Mouse (Mus musculus): ENCODE measurements at regions not wholly inside any gene's neighbourhood (a gene's known extent, or its start where the extent isn't known, plus 50 kb on each side); places are given as distances from the start of the nearest gene placed in this dataset.

DNA sequence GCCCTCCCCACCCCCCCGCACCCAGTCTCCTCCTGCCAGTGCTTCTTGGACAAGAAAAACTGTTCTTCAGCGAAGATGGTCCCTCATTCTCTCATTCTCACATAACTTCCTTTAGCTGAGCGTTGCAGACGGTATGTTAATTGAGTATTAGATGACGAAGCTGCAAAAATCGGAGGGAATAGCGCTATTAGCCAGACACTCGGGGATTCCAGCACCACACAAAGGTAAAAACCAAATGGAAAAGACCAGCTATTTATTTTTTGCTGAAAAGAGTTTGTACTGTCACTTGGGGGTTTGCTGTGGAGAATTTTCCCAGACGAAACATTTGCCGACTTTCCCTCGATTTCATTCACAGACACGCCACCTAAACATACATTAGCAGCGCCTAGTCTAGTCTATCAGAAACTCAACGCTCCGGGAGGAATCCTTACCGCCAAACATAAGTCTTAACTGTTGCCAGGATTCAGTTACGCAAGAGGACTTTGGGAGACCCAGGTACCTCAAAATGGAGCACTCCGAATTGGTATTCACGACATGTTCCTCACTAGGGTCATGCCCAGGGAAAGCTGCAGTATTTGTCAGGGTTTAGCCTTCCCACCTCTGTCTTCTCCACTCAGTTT lies 178.4 kb upstream of the Lrig3 start:
- Histone ChIP-seq H3K4me1 (ENCODE audit: control insufficient read depth, insufficient read depth, low read length) (peaks cover 13% of the 10 kb centered on the region), H3K4me2 (replicated peaks; ENCODE audit: low read depth, low read length) (peak overlapping the region; percentile 26), H3K27me3 (ENCODE audit: control insufficient read depth, insufficient read depth, low read length) (no peaks in the 10 kb centered on the region), H3K27ac (ENCODE audit: low read length) (peak overlapping the region; percentile 79), H3K4me3 (ENCODE audit: low read depth, low read length) (peak overlapping the region; percentile 1; the same call in 1 of the 2 replicates), H3K9me3 (ENCODE audit: control insufficient read depth, low read depth, low read length) (no peaks in the 10 kb centered on the region), H3K9ac (replicated peaks; ENCODE audit: low read depth, low read length) (no peak overlapping the region; the same call in 1 of the 2 replicates), H3K36me3 (ENCODE audit: control insufficient read depth, insufficient read depth, low read length) (no peaks in the 10 kb centered on the region)
- ATAC-seq (ENCODE audit: insufficient number of reproducible peaks, insufficient read depth, low FRiP score, low read depth): no peak; the same call in 1 of the 2 replicates
- 15% methylated on average over 19 of the region's 19 CpGs for WGBS

DNA sequence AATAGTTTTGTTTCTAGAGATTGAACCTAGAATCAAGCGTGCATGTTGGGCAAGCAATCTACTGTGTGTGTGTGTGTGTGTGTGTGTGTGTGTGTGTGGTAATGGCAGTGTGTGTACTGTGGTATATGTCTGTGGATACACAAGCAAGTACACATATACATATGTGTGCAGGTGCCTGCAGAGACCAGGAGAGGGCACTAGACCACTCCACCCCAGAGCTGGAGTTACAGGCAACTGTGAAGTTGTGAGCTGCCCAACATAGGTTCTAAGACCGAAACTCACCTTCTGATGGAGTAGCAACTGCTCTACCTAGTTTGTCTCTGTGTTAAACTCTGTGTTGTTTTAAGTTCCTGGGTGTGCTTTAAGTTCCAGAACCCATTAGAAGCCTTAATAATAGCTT lies 177.7 kb upstream of the Lrig3 start:
- no peaks in the 10 kb centered on the region for H3K27me3 ChIP-seq (ENCODE audit: control insufficient read depth, insufficient read depth, low read length)
- H3K4me3 ChIP-seq (ENCODE audit: low read depth, low read length): no peak overlapping the region
- H3K4me2 ChIP-seq (replicated peaks; ENCODE audit: low read depth, low read length): no peak overlapping the region
- H3K9ac ChIP-seq (replicated peaks; ENCODE audit: low read depth, low read length): no peak overlapping the region
- ATAC-seq (ENCODE audit: insufficient number of reproducible peaks, insufficient read depth, low FRiP score, low read depth): no peak
- H3K27ac ChIP-seq (ENCODE audit: low read length): no peak overlapping the region; the same call in 1 of the 2 replicates
- peaks cover 13% of the 10 kb centered on the region for H3K4me1 ChIP-seq (ENCODE audit: control insufficient read depth, insufficient read depth, low read length)
- 96% methylated on average over 2 of the region's 2 CpGs for WGBS
- H3K9me3 ChIP-seq (ENCODE audit: control insufficient read depth, low read depth, low read length): no peaks in the 10 kb centered on the region
- H3K36me3 ChIP-seq (ENCODE audit: control insufficient read depth, insufficient read depth, low read length): no peaks in the 10 kb centered on the region

DNA sequence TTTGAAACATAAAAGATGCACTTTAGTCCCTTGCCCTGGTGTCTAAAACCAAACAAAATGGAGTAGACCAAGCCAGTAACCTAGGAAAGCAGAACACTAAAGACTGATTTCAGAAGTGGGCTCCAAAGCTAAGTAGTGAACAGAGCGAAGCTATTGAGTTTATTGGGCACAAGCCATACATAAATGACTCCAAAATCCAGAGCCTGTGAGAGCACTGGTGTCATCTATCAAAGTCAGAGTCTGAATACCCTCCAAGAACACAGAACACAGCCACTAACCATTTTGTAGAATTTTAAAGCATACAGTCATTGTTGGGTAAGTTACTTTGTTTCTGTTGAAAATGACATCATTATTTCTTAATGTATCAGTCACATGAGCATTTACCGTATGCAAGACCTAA lies 175.0 kb upstream of the Lrig3 start:
- no peak overlapping the region for H3K4me2 ChIP-seq (replicated peaks; ENCODE audit: low read depth, low read length)
- H3K9ac ChIP-seq (replicated peaks; ENCODE audit: low read depth, low read length): no peak overlapping the region
- H3K9me3 ChIP-seq (ENCODE audit: control insufficient read depth, low read depth, low read length): no peaks in the 10 kb centered on the region
- H3K4me1 ChIP-seq (ENCODE audit: control insufficient read depth, insufficient read depth, low read length): peaks cover 5% of the 10 kb centered on the region
- no peak for ATAC-seq (ENCODE audit: insufficient number of reproducible peaks, insufficient read depth, low FRiP score, low read depth)
- H3K27ac ChIP-seq (ENCODE audit: low read length): no peak overlapping the region
- WGBS: 74% methylated on average over 2 of the region's 2 CpGs
- H3K4me3 ChIP-seq (ENCODE audit: low read depth, low read length): no peak overlapping the region
- H3K27me3 ChIP-seq (ENCODE audit: control insufficient read depth, insufficient read depth, low read length): no peaks in the 10 kb centered on the region
- no peaks in the 10 kb centered on the region for H3K36me3 ChIP-seq (ENCODE audit: control insufficient read depth, insufficient read depth, low read length)

DNA sequence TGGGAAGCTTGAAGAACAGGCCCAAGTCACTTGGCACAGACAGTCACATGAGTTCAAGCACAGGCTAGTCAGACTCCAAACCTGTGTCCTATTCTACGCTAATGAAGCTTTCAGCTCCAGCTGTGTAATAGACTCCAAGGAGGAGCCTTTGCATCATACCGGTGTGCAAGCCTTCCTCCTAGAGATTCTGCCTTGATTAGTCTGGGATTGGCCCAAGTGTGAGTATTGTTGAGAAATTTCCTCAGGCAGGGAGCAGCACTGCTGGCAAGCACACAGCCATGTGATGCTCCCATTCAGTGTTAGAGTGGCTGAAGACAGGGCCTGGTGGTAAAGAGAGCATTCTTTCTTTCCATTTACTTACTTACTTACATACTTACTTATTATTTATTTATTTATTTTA lies 171.5 kb upstream of the Lrig3 start:
- H3K27me3 ChIP-seq (ENCODE audit: control insufficient read depth, insufficient read depth, low read length): no peaks in the 10 kb centered on the region
- ATAC-seq (ENCODE audit: insufficient number of reproducible peaks, insufficient read depth, low FRiP score, low read depth): no peak
- 90% methylated on average over 2 of the region's 2 CpGs for WGBS
- no peak overlapping the region for H3K27ac ChIP-seq (ENCODE audit: low read length)
- no peak overlapping the region for H3K4me2 ChIP-seq (replicated peaks; ENCODE audit: low read depth, low read length)
- no peaks in the 10 kb centered on the region for H3K9me3 ChIP-seq (ENCODE audit: control insufficient read depth, low read depth, low read length)
- no peaks in the 10 kb centered on the region for H3K36me3 ChIP-seq (ENCODE audit: control insufficient read depth, insufficient read depth, low read length)
- H3K9ac ChIP-seq (replicated peaks; ENCODE audit: low read depth, low read length): no peak overlapping the region
- H3K4me1 ChIP-seq (ENCODE audit: control insufficient read depth, insufficient read depth, low read length): no peaks in the 10 kb centered on the region
- no peak overlapping the region for H3K4me3 ChIP-seq (ENCODE audit: low read depth, low read length)

DNA sequence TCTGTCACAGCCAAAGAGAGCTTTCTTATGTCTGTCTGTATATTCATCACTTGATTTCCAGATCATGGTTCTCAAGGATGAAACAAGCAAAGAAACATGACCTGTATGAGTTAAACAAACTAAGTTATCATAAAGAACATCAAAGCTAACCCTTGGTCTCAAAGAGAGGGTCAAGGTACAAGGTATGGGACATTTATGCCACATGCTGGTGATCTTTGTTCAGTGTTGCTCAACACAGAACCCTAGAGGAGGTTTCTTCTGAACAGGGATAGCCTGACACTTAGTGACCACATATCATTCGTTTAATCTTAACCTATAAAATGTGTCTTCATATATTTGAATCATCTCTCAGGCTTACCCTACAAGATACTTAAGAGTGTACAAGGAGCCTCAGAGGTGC lies 170.6 kb upstream of the Lrig3 start:
- 85% methylated on average over 1 of the region's 1 CpGs for WGBS
- Histone ChIP-seq H3K4me2 (replicated peaks; ENCODE audit: low read depth, low read length) (no peak overlapping the region), H3K9me3 (ENCODE audit: control insufficient read depth, low read depth, low read length) (no peaks in the 10 kb centered on the region), H3K36me3 (ENCODE audit: control insufficient read depth, insufficient read depth, low read length) (no peaks in the 10 kb centered on the region), H3K4me3 (ENCODE audit: low read depth, low read length) (no peak overlapping the region), H3K4me1 (ENCODE audit: control insufficient read depth, insufficient read depth, low read length) (no peaks in the 10 kb centered on the region), H3K27me3 (ENCODE audit: control insufficient read depth, insufficient read depth, low read length) (no peaks in the 10 kb centered on the region), H3K9ac (replicated peaks; ENCODE audit: low read depth, low read length) (no peak overlapping the region), H3K27ac (ENCODE audit: low read length) (no peak overlapping the region)
- ATAC-seq (ENCODE audit: insufficient number of reproducible peaks, insufficient read depth, low FRiP score, low read depth): no peak

DNA sequence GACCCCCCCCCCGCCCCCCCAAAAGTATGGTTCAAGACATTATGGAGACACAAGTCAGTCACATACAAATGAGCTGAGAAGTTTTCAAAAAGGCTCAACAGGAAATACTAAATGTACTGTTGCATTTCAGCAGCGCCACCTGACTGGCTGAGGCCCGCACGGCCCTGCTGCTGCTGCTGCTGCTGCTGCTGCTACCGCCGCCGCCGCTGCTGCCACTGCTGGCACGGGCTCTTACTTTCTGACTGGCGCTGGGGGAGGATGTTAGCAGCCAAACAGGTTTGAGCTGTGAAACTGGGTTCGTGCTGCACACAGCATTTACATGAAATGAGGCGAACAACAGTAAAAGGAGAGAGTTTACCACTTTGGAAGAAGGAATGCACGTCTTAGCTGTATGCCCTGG lies 167.3 kb upstream of the Lrig3 start:
- Histone ChIP-seq H3K9me3 (ENCODE audit: control insufficient read depth, low read depth, low read length) (no peaks in the 10 kb centered on the region), H3K27ac (ENCODE audit: low read length) (no peak overlapping the region), H3K4me1 (ENCODE audit: control insufficient read depth, insufficient read depth, low read length) (no peaks in the 10 kb centered on the region), H3K4me2 (replicated peaks; ENCODE audit: low read depth, low read length) (peak overlapping the region; percentile 19), H3K9ac (replicated peaks; ENCODE audit: low read depth, low read length) (no peak overlapping the region), H3K27me3 (ENCODE audit: control insufficient read depth, insufficient read depth, low read length) (no peaks in the 10 kb centered on the region), H3K36me3 (ENCODE audit: control insufficient read depth, insufficient read depth, low read length) (no peaks in the 10 kb centered on the region), H3K4me3 (ENCODE audit: low read depth, low read length) (no peak overlapping the region)
- ATAC-seq (ENCODE audit: insufficient number of reproducible peaks, insufficient read depth, low FRiP score, low read depth): peak; percentile 61; the same call in 1 of the 2 replicates
- WGBS: 24% methylated on average over 13 of the region's 13 CpGs

DNA sequence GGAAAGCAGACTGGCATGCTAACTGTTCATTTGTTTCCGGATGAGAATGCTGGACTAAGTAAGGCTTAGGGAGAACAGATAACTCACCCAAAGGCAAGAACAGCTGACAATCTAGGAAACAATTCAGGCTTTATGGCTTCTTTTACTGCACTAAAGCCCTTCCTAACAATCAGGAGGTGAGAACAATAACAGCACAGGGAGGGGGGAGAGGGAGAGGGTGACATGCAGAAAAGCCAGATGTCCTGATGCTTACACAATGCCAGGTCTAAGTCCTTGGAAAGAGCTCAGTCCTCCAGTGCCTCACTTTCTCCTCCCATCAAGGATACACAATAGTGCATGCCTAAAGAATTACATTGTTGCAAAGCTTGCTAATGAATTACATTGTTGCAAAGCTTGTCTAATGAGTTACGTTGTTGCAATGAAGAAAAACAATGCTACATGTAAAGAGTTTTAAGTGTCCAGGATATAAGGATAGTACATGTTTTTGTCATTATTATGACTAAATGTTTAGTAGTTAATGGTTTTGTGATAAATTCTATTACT lies 165.3 kb upstream of the Lrig3 start:
- no peak overlapping the region for H3K4me3 ChIP-seq (ENCODE audit: low read depth, low read length)
- ATAC-seq (ENCODE audit: insufficient number of reproducible peaks, insufficient read depth, low FRiP score, low read depth): no peak
- no peaks in the 10 kb centered on the region for H3K9me3 ChIP-seq (ENCODE audit: control insufficient read depth, low read depth, low read length)
- no peaks in the 10 kb centered on the region for H3K36me3 ChIP-seq (ENCODE audit: control insufficient read depth, insufficient read depth, low read length)
- H3K27ac ChIP-seq (ENCODE audit: low read length): no peak overlapping the region
- no peak overlapping the region for H3K9ac ChIP-seq (replicated peaks; ENCODE audit: low read depth, low read length)
- 69% methylated on average over 2 of the region's 2 CpGs for WGBS
- H3K27me3 ChIP-seq (ENCODE audit: control insufficient read depth, insufficient read depth, low read length): no peaks in the 10 kb centered on the region
- H3K4me1 ChIP-seq (ENCODE audit: control insufficient read depth, insufficient read depth, low read length): no peaks in the 10 kb centered on the region
- no peak overlapping the region for H3K4me2 ChIP-seq (replicated peaks; ENCODE audit: low read depth, low read length)

DNA sequence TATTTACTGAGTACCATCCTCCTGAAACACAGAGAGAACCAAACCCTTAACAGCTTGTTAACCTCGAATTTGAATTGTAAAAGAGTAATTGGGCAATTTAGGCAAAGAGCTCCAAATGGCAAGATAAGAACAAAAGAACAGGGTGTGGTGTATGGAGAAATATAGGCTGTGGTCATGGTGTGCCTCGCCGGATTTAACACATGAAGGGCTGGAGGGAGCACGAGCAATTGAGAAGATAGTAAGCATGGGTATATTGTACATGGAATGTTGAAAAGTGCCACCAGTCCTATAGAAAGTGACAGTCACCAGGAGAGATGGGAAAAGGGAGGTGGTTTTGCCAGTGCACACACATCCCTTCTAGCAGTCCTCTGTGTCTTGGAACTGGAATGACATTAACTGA lies 164.5 kb upstream of the Lrig3 start:
- no peaks in the 10 kb centered on the region for H3K9me3 ChIP-seq (ENCODE audit: control insufficient read depth, low read depth, low read length)
- H3K4me2 ChIP-seq (replicated peaks; ENCODE audit: low read depth, low read length): no peak overlapping the region
- WGBS: 46% methylated on average over 4 of the region's 4 CpGs
- H3K27me3 ChIP-seq (ENCODE audit: control insufficient read depth, insufficient read depth, low read length): no peaks in the 10 kb centered on the region
- no peak for ATAC-seq (ENCODE audit: insufficient number of reproducible peaks, insufficient read depth, low FRiP score, low read depth)
- H3K4me1 ChIP-seq (ENCODE audit: control insufficient read depth, insufficient read depth, low read length): no peaks in the 10 kb centered on the region
- no peak overlapping the region for H3K9ac ChIP-seq (replicated peaks; ENCODE audit: low read depth, low read length)
- no peak overlapping the region for H3K27ac ChIP-seq (ENCODE audit: low read length)
- H3K4me3 ChIP-seq (ENCODE audit: low read depth, low read length): no peak overlapping the region
- H3K36me3 ChIP-seq (ENCODE audit: control insufficient read depth, insufficient read depth, low read length): no peaks in the 10 kb centered on the region

All from stomach, embryonic 14.5 days (tissue).